Mouse (Mus musculus): Measurements from ENCODE around the gene Sun1.

Sun1 gene

GRCm38 (mm10) chr5:139199995-139200769 is at the start of gene Sun1:
TSS of gene Sun1 (plus strand) at chr5:139200637.
- peak; percentile 99 for DNase-seq

GRCm38 (mm10) chr5:139160899-139161298 is 39.5 kb upstream of the Sun1 start:
- no peak for DNase-seq

- no peak for DNase-seq
Observed at GRCm38 (mm10) chr5:139161632-139162031, 38.8 kb upstream of the Sun1 start.

- DNase-seq = no peak
Observed at GRCm38 (mm10) chr5:139166781-139167361, 33.6 kb upstream of the Sun1 start.

GRCm38 (mm10) chr5:139167548-139167947 is 32.9 kb upstream of the Sun1 start:
- no peak for DNase-seq

DNA sequence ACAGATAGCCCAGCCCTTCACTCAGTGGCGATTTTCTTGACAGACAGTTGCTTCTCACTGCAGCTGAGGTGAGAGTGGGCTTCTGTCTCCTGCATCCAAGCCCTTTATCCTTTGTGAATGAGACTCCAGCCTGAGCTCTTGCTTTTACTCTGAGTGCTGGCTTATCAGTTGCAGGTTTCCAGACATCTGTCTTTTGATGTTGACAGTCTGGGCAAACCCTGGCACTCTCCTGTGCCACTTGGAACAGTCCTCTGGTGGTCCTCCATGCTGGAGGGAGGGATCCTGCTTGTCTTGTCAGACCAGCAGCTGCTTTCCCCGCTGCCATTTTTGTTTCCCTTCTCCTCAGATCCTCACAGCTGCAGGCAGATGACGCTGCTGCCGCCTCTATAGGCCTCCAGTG is 28.5 kb upstream of the Sun1 start:
- DNase-seq = no peak

DNA sequence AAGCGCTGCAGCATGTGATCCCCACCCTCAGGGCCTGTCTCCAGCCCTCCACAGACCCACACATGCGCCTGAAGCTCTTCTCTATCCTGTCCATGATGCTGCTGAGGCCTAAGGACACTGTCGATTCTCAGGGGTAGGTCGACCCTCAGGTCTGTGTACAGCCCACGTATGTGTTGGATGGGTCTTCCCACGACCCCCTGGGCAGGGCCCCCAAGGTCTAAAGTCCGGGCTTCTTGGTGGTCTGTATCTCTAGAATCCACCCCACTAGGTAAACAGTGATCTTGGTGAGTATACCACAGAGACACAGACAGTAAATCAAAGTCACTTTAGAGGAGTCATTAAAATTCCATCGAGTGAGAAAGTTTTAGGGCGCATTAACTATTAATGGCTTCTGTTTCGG is 26.3 kb upstream of the Sun1 start:
- DNase-seq = no peak

- DNase-seq = peak; percentile 42
Observed at GRCm38 (mm10) chr5:139174556-139175547, 25.6 kb upstream of the Sun1 start.

GRCm38 (mm10) chr5:139178895-139179631 is 21.4 kb upstream of the Sun1 start:
- peak; percentile 74 for DNase-seq

- no peak for DNase-seq
Observed at GRCm38 (mm10) chr5:139183131-139183530, 17.3 kb upstream of the Sun1 start.

DNA sequence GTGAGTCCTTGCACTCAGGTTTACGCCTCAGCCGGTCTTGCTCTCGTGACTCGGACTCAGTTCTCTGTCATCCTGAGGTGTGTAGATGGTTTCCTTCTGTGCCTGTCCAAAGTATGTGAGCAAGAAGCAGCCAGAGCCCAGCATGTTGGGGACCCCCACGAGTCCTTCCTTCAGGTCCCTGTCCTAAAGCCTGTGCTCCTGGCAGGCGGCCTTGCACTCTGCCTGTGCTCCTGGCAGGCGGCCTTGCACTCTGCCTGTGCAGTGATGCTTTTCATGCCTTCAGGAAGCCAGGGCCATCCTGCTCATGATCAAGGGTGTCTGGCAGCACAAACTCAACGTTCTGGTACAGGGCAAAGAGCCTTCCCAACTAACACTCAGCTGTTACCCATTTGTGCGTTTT is 16.8 kb upstream of the Sun1 start:
- peak; percentile 48 for DNase-seq

DNA sequence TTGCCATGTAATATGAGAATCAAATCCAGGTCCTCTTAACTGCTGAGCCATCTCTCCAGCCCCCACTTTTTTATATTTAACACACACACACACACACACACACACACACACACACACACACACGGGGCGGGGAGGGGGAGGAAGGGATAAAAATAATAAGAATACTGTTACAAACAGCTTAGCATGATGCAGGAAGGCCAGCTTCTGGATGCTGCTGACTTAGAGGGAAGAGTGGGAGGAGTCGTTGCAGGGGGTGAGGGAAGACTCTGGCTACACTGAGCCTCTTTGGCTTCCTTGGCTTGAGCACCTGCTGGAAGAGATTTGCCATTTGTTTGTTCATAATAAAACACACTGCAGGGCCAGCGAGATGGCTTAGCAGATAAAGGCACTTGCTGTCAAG is 15.5 kb upstream of the Sun1 start:
- DNase-seq = no peak

- DNase-seq = no peak
Observed at GRCm38 (mm10) chr5:139189726-139190125, 10.7 kb upstream of the Sun1 start.

GRCm38 (mm10) chr5:139190958-139191357 is 9.5 kb upstream of the Sun1 start:
- no peak for DNase-seq

DNA sequence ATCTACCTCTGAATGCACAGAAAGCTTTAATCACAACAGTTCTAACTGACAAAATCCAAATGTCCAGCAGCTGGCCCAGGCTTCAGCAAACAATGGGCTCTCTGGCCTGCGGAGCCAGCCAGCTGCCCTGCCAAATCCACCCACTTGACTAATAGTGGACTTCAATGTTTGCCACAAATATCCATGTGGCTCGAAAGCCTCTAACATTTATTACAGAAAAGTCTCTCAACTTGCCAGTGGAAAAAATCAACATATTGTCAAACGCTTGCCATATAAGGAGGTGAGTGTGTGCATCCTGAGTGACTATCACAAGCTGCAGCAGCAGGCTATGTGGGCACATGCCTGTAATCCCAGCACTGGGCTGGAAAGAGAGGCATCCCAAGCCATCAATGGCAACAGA is 1.7 kb upstream of the Sun1 start:
- no peak for DNase-seq

GRCm38 (mm10) chr5:139199636-139199994 is 822 bp upstream of the Sun1 start:
- no peak for DNase-seq

DNA sequence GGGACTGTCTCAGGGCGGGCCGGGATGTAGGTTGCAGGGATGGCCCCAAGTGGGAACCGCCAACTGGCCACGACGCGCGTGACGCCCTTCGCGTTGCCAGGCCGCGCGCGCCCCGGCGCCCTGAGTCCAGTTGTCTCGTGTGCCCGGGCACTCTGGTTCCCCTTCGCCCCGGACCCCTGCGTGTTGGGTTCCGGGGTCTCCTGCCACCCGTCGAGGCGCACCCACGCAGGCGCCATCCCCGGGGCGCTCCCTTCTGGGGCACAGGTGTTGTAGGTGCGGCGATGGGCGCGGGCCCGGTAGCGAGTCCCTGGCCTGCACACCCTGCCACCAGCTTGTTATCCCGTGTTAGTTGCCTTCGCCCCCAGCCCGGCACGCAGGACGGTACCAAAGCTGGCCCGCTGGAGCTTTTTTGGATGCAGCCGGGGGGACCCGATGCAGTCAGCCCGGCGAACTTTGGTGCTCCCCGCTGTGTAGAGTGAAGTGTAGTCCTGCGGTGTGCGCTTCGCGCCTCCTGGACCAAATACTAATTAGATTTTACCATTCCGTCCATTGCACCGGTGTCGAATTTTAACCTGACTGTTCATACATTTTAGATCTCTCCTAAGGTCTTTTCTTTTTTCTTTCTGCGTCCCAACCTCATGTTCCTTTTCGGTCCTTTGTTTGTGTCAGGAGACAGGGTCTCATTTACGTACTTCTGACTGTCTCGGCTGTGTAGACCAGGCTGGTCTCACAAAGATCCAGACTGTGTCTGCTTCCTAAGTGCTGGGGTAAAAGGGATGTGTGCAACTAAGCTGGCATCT is 533 bp downstream of the Sun1 start:
- no peak for DNase-seq

DNA sequence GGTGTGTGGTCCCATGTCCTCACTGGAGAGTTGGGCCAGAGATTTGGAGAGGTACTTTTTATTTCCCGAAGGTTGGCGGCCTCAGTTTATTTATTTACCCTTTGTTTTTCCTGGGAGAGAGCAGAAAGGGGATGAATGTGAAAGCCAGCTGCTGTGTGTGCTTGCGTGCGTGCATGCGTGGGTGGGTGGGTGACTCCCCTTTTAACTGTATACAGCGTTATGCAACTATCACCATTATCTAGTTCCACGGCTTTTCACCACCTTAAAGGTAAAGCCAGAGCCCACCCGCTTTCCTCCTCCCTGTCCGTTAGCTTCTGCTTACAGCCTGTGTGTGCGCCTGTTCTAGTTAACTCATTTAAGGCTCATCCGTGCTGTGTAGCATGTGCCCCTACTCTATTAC is 1.7 kb downstream of the Sun1 start:
- no peak for DNase-seq

DNA sequence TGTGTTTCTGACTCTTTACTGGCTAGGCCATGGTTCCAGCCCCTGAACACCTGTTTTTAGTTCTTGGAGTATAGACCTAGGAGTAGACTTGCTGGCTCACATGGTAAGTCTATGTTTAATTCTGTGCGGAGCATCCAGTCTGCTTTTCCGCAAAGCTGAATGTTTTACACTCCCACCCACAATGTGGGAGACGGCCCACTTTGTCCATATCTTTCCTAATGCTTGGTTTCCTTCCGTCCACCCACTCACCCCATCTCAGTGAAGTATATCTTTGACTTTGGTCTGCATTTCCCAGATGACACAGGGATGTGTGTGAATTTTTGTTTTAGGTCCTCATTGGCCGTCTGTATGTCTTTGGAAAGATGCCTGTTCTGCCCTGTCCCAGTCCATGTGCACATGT is 2.9 kb downstream of the Sun1 start:
- no peak for DNase-seq

GRCm38 (mm10) chr5:139206081-139206480 is 5.6 kb downstream of the Sun1 start:
- no peak for DNase-seq

- DNase-seq = no peak
Observed at GRCm38 (mm10) chr5:139206525-139206924, 6.1 kb downstream of the Sun1 start.

- no peak for DNase-seq
Observed at GRCm38 (mm10) chr5:139208183-139208582, 7.7 kb downstream of the Sun1 start.

Measured in cerebellum, adult 9-11 months (tissue).